Mouse (Mus musculus): ENCODE results near the gene Polk. TPM values are rescaled to one million over a fixed set of nuclear protein-coding genes. Genes with fewer than 3 reads are reported as not detected.
A peak's percentile ranks its signal among the peaks of the same experiment; 100 is the strongest.

The Polk gene
- 12.3 and 19.2 TPM in 2 replicates for total RNA-seq (2017)

GRCm38 (mm10) chr13:96542081-96542889 lies at the start of gene Polk, which contains the start of gene Col4a3bp:
Gene Polk, minus strand, starts transcription at chr13:96542579.
Gene Col4a3bp, plus strand, starts transcription at chr13:96542618.
- ATAC-seq (ENCODE audit: extremely low read depth, insufficient number of reproducible peaks, low FRiP score, poor library complexity, severe bottlenecking), result peak; percentile 96

- no peak for ATAC-seq (ENCODE audit: extremely low read depth, insufficient number of reproducible peaks, low FRiP score, poor library complexity, severe bottlenecking)
Observed at GRCm38 (mm10) chr13:96588642-96589041, 46.3 kb upstream of the Polk start.

- no peak for ATAC-seq (ENCODE audit: extremely low read depth, insufficient number of reproducible peaks, low FRiP score, poor library complexity, severe bottlenecking)
Observed at GRCm38 (mm10) chr13:96586540-96586939, 44.2 kb upstream of the Polk start.

- no peak for ATAC-seq (ENCODE audit: extremely low read depth, insufficient number of reproducible peaks, low FRiP score, poor library complexity, severe bottlenecking)
Observed at GRCm38 (mm10) chr13:96584201-96584600, 41.8 kb upstream of the Polk start.

- ATAC-seq (ENCODE audit: extremely low read depth, insufficient number of reproducible peaks, low FRiP score, poor library complexity, severe bottlenecking), result no peak
Observed at GRCm38 (mm10) chr13:96579979-96580378, 37.6 kb upstream of the Polk start.

- no peak for ATAC-seq (ENCODE audit: extremely low read depth, insufficient number of reproducible peaks, low FRiP score, poor library complexity, severe bottlenecking)
Observed at GRCm38 (mm10) chr13:96579104-96579503, 36.7 kb upstream of the Polk start.

GRCm38 (mm10) chr13:96574170-96574569 lies 31.8 kb upstream of the Polk start:
- ATAC-seq (ENCODE audit: extremely low read depth, insufficient number of reproducible peaks, low FRiP score, poor library complexity, severe bottlenecking), result no peak

GRCm38 (mm10) chr13:96571016-96571361 lies 28.6 kb upstream of the Polk start:
- ATAC-seq (ENCODE audit: extremely low read depth, insufficient number of reproducible peaks, low FRiP score, poor library complexity, severe bottlenecking), result no peak

GRCm38 (mm10) chr13:96570313-96571015 lies 28.1 kb upstream of the Polk start:
- ATAC-seq (ENCODE audit: extremely low read depth, insufficient number of reproducible peaks, low FRiP score, poor library complexity, severe bottlenecking), result no peak

GRCm38 (mm10) chr13:96567977-96568376 lies 25.6 kb upstream of the Polk start:
- ATAC-seq (ENCODE audit: extremely low read depth, insufficient number of reproducible peaks, low FRiP score, poor library complexity, severe bottlenecking), result no peak

- no peak for ATAC-seq (ENCODE audit: extremely low read depth, insufficient number of reproducible peaks, low FRiP score, poor library complexity, severe bottlenecking)
Observed at GRCm38 (mm10) chr13:96555099-96555498, 12.7 kb upstream of the Polk start.

- 0 out of 2 replicates have a peak, but pooled peaks have one; percentile 16 for ATAC-seq (ENCODE audit: extremely low read depth, insufficient number of reproducible peaks, low FRiP score, poor library complexity, severe bottlenecking)
Observed at GRCm38 (mm10) chr13:96547941-96548340, 5.6 kb upstream of the Polk start.

- ATAC-seq (ENCODE audit: extremely low read depth, insufficient number of reproducible peaks, low FRiP score, poor library complexity, severe bottlenecking), result no peak
Observed at GRCm38 (mm10) chr13:96547250-96547649, 4.9 kb upstream of the Polk start.

- ATAC-seq (ENCODE audit: extremely low read depth, insufficient number of reproducible peaks, low FRiP score, poor library complexity, severe bottlenecking), result no peak
Observed at GRCm38 (mm10) chr13:96544506-96544905, 2.1 kb upstream of the Polk start.

- no peak for ATAC-seq (ENCODE audit: extremely low read depth, insufficient number of reproducible peaks, low FRiP score, poor library complexity, severe bottlenecking)
Observed at GRCm38 (mm10) chr13:96542901-96543891, 817 bp upstream of the Polk start.

GRCm38 (mm10) chr13:96541381-96541780 lies 998 bp downstream of the Polk start:
- ATAC-seq (ENCODE audit: extremely low read depth, insufficient number of reproducible peaks, low FRiP score, poor library complexity, severe bottlenecking), result no peak

GRCm38 (mm10) chr13:96538103-96538502 lies 4.3 kb downstream of the Polk start:
- ATAC-seq (ENCODE audit: extremely low read depth, insufficient number of reproducible peaks, low FRiP score, poor library complexity, severe bottlenecking), result no peak

GRCm38 (mm10) chr13:96536821-96537572 lies 5.4 kb downstream of the Polk start:
- ATAC-seq (ENCODE audit: extremely low read depth, insufficient number of reproducible peaks, low FRiP score, poor library complexity, severe bottlenecking), result no peak
